Mouse (Mus musculus) lung, embryonic 14.5 days (tissue): ENCODE results near the gene Cacnb4. TPM values are rescaled to one million over a fixed set of nuclear protein-coding genes. Genes with fewer than 3 reads are reported as not detected.

Experiments
- ATAC-seq: fragments of 200-750 bp; cut with Nextera tagmentation; 2 replicates; pipeline ENCODE4 v1.8.0; 2017; ENCODE audit warnings: mild to moderate bottlenecking, moderate TSS enrichment, moderate library complexity; ENCODE audit not compliant: insufficient read depth
- DNase-seq: peaks from one replicate; pipeline ENCODE4 v3.0.0-alpha.2; 2015
- H3K27ac ChIP-seq: fragments of 300-500 bp; sonication (generic); 2 replicates; pipeline ENCODE4 v1.5.1; 2014; ENCODE audit warnings: low read depth, mild to moderate bottlenecking, moderate library complexity
- H3K27me3 ChIP-seq: fragments of 300-500 bp; sonication (generic); 2 replicates; pipeline ENCODE4 v1.6.1; 2014; ENCODE audit warnings: low read length, control low read depth; ENCODE audit not compliant: insufficient read depth
- H3K36me3 ChIP-seq: fragments of 300-500 bp; sonication (generic); 2 replicates; pipeline ENCODE4 v1.6.1; 2014; ENCODE audit warnings: control low read depth; ENCODE audit not compliant: insufficient read depth
- H3K4me1 ChIP-seq: fragments of 300-500 bp; sonication (generic); 2 replicates; pipeline ENCODE4 v1.6.1; 2014; ENCODE audit warnings: antibody characterized with exemption, control low read depth; ENCODE audit not compliant: insufficient read depth
- H3K4me2 ChIP-seq: fragments of 300-500 bp; sonication (generic); 2 replicates; pipeline ENCODE4 v1.6.1; 2014; ENCODE audit warnings: mild to moderate bottlenecking
- H3K4me3 ChIP-seq: fragments of 300-500 bp; sonication (generic); 2 replicates; pipeline ENCODE4 v1.5.1; 2014; ENCODE audit warnings: low read depth, low read length
- H3K9ac ChIP-seq: fragments of 300-500 bp; sonication (generic); 2 replicates; pipeline ENCODE4 v1.6.1; 2014
- H3K9me3 ChIP-seq: fragments of 300-500 bp; sonication (generic); 2 replicates; pipeline ENCODE4 v1.6.1; 2016; ENCODE audit warnings: low read depth, low read length, control low read depth
- CTCF ChIP-seq: IDR thresholded peaks from 2 replicates; pipeline ENCODE4 v1.5.1; 2016; ENCODE audit warnings: antibody characterized with exemption, low read depth
- WGBS: fragments of 180-500 bp; shearing (Covaris S2); extraction: QIAGEN DNeasy Blood & Tissue Kit; methylation state at CpG from one replicate; pipeline ENCODE4 v1.1.7; 2014; 5-methylcytosine and 5-hydroxymethylcytosine counted together
- polyA plus RNA-seq: library from polyadenylated mRNA; unstranded; fragments of >200 nt; fragmentation: Nextera tagmentation; extraction: Ambion mirVana; gene quantifications from 2 replicates; pipeline ENCODE4 v1.2.1, GENCODE M21; 2014

Gene Cacnb4
- polyA plus RNA-seq, 1 experiment from 2014 or later: 0.39 TPM

DNA sequence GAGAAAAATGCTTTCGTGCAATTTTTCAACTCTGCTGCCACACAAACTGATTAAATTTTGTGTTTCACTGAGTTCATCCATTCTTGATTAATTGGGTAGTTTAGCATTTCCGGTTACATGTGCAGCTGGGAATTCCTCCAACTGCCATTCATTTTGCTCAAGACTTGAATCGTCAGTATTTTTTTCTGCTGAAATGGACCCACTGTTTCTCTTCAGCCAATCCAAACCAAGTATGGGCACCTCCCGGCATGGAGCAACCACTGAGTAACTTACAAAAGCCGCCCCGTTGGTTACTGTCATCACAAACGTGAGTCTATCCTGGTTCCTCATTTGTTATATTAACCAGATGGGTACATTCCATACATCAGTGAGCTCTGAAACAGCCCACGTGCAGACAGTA lies 182.4 kb downstream of the Cacnb4 start:
- Histone ChIP-seq H3K27me3 (no peaks in the 10 kb centered on the region), H3K4me3 (no peak overlapping the region), H3K4me1 (no peaks in the 10 kb centered on the region), H3K4me2 (no peak overlapping the region), H3K9ac (no peak overlapping the region), H3K27ac (no peak overlapping the region), H3K36me3 (no peaks in the 10 kb centered on the region), H3K9me3 (no peaks in the 10 kb centered on the region)
- no peak for TF ChIP-seq CTCF
- 43% methylated on average over 8 of the region's 8 CpGs for WGBS
- ATAC-seq: no peak
- peak; percentile 58 for DNase-seq

DNA sequence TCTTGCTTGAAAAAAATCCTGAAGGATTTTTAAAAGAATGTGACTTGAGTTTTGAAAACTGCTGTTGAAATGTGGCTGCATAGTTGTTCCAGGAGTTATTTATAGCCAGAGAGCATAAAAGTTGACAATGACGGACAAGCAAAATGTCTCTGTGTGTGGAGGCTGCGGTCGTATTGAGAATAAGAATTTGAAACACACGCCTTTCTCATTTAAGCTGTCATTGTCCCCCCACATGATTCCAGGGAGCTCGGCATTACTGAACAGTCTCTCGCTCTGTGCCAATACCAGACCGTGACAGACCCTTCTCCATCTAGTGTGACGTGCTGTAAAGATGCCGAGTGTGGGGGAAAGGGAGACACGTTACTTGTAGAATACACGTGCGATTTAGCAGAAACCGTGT lies 183.8 kb downstream of the Cacnb4 start:
- Histone ChIP-seq H3K36me3 (no peaks in the 10 kb centered on the region), H3K4me3 (no peak overlapping the region), H3K4me2 (no peak overlapping the region), H3K9me3 (no peaks in the 10 kb centered on the region), H3K4me1 (no peaks in the 10 kb centered on the region), H3K9ac (no peak overlapping the region), H3K27me3 (no peaks in the 10 kb centered on the region), H3K27ac (no peak overlapping the region)
- DNase-seq (no peak), ATAC-seq (no peak)
- TF ChIP-seq CTCF: no peak
- WGBS: 51% methylated on average over 13 of the region's 13 CpGs

DNA sequence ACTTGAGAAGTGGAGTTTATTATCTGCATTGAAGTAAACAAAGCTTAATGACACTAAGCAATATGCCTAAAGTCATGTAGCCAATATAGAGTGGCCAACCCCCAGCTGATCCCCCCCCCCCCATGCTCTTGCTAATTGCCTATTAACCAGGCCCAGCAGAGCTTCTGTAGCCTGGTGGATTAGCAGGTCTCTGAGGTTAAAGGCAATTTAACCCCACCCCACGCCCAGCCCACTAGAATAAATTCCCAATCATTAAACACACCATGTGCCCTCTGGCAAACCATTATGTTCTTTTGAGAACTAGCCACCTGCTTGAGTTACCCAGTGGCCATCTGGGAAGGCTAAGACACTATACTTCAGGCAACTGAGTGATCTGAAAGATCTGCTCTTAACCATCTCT lies 186.8 kb downstream of the Cacnb4 start:
- no peak for DNase-seq
- no peak for TF ChIP-seq CTCF
- no peaks in the 10 kb centered on the region for H3K36me3 ChIP-seq
- no peak overlapping the region for H3K27ac ChIP-seq
- 80% methylated on average over 1 of the region's 1 CpGs for WGBS
- H3K4me1 ChIP-seq: no peaks in the 10 kb centered on the region
- no peak overlapping the region for H3K4me3 ChIP-seq
- H3K27me3 ChIP-seq: no peaks in the 10 kb centered on the region
- ATAC-seq: no peak
- H3K4me2 ChIP-seq: no peak overlapping the region
- H3K9me3 ChIP-seq: no peaks in the 10 kb centered on the region
- H3K9ac ChIP-seq: no peak overlapping the region

DNA sequence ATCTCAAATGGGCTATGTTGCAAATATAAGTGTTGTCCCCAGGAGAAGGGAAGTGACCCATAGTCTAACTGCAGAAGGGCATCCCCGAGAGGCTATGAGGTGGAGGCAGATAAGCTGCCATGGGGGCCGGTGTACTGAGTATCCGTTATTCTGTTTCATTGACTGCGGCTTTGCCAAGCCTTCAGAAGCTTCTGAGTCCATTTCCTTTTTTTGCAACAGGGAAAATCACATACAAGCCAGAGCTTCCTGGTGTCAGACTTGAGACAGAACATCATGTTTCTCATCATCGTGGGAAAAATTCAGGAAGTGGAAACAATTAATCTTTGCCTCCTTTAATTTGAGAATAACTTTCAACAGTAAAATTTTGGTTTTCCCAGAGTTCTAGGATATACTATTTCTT lies 193.1 kb downstream of the Cacnb4 start:
- ATAC-seq (no peak), DNase-seq (no peak)
- no peaks in the 10 kb centered on the region for H3K27me3 ChIP-seq
- H3K36me3 ChIP-seq: no peaks in the 10 kb centered on the region
- H3K27ac ChIP-seq: no peak overlapping the region
- H3K9me3 ChIP-seq: no peaks in the 10 kb centered on the region
- no peak overlapping the region for H3K4me3 ChIP-seq
- no peak for TF ChIP-seq CTCF
- H3K4me2 ChIP-seq: no peak overlapping the region
- 70% methylated on average over 5 of the region's 5 CpGs for WGBS
- no peak overlapping the region for H3K9ac ChIP-seq
- no peaks in the 10 kb centered on the region for H3K4me1 ChIP-seq

DNA sequence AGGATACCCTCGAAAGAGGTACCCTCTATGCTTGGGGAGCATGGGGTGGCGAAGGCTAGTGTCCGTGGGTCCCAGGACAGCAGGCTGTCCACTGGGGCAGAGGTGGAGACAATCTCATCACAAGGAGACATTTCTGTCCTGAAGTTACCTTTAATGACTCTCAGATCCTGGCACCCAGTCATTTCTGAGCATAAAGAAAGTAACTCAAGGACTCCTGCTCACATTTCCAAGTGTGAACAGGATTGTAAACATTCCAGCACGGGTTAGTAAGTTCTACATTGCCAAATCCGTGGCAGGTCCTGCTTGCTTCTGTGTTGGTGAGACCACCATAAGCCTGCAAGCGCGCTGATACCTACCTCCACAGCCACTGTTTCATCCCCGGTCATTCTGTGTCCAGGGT lies 196.2 kb downstream of the Cacnb4 start:
- 70% methylated on average over 8 of the region's 8 CpGs for WGBS
- ATAC-seq: no peak
- TF ChIP-seq CTCF: no peak

DNA sequence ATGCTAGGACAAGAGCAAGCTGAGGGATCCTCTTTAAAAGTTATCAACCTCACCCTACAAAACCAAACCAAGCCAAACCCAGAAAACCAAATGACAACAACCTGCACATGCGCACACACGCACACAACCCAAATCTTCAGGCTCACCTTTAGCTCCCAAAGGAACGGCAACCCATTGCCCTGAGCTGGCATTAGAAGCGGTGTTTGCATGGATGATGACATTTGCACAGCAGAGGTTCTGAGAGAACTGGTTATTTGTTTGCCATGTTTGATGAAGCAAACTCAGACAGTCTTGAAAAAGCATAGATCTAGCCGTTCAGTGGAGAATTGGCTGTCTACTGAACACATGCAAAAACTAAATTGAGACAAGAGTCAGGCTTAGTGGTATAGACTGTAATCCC lies 198.1 kb downstream of the Cacnb4 start:
- 88% methylated on average over 5 of the region's 5 CpGs for WGBS
- no peak for ATAC-seq

More for the DNA sequence above, 196.2 kb downstream of the Cacnb4 start:
- Histone ChIP-seq H3K27me3 (no peaks in the 10 kb centered on the region), H3K9ac (no peak overlapping the region), H3K4me3 (no peak overlapping the region), H3K4me1 (no peaks in the 10 kb centered on the region), H3K9me3 (no peaks in the 10 kb centered on the region), H3K4me2 (no peak overlapping the region), H3K27ac (no peak overlapping the region), H3K36me3 (no peaks in the 10 kb centered on the region)
- no peak for DNase-seq

DNA sequence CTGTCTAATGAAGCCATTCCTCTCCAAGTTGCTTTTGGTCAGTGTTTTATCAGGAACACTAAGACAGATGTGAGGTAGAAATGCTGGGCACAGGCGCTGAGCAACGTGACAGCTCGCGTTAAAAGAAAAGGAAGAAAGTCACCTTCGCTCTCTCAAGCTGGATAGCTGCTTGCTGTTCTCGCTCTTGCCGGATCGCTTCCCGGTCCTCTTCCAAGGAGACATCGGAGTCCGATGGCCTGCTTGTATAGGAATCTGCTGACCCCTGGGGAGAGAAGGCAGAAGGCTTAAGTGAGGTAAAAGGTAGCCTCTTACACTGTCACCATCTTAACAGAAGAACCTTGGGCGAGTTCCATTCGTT lies 199.1 kb downstream of the Cacnb4 start:
- Histone ChIP-seq H3K9me3 (no peaks in the 10 kb centered on the region), H3K4me3 (no peak overlapping the region), H3K27ac (no peak overlapping the region), H3K4me2 (no peak overlapping the region), H3K9ac (no peak overlapping the region), H3K36me3 (no peaks in the 10 kb centered on the region), H3K4me1 (no peaks in the 10 kb centered on the region), H3K27me3 (no peaks in the 10 kb centered on the region)
- 77% methylated on average over 13 of the region's 13 CpGs for WGBS
- no peak for TF ChIP-seq CTCF
- ATAC-seq (no peak), DNase-seq (no peak)

More for the DNA sequence above, 198.1 kb downstream of the Cacnb4 start:
- no peak overlapping the region for H3K4me2 ChIP-seq
- H3K9ac ChIP-seq: no peak overlapping the region
- no peak for TF ChIP-seq CTCF
- H3K9me3 ChIP-seq: no peaks in the 10 kb centered on the region
- no peak overlapping the region for H3K4me3 ChIP-seq
- no peak for DNase-seq
- no peaks in the 10 kb centered on the region for H3K27me3 ChIP-seq
- no peaks in the 10 kb centered on the region for H3K4me1 ChIP-seq
- no peak overlapping the region for H3K27ac ChIP-seq
- H3K36me3 ChIP-seq: no peaks in the 10 kb centered on the region
